Mouse (Mus musculus) activated CD4-positive, CD25-positive, alpha-beta regulatory T cell, adult 4 months (primary cell): Measurements from ENCODE around the gene Rbfox2. TPM values are rescaled to one million over a fixed set of nuclear protein-coding genes. Genes with fewer than 3 reads are reported as not detected.

Experiments used
- ATAC-seq: one replicate; pipeline ENCODE4 v1.8.0; 2017
- polyA plus RNA-seq, 2 experiments: library from polyadenylated mRNA; unstranded; fragments of 100-300 nt; shearing (Covaris generic); gene quantifications; one replicate each; pipeline ENCODE4 v1.2.1; 2017

Gene Rbfox2
- polyA plus RNA-seq, 2 experiments from 2014 or later: 0.05 TPM; not detected in 1

- no peak for ATAC-seq
Measured at GRCm38 (mm10) chr15:77142352-77142751, 164.5 kb downstream of the Rbfox2 start.

GRCm38 (mm10) chr15:77141711-77142110 lies 165.1 kb downstream of the Rbfox2 start:
- no peak for ATAC-seq

GRCm38 (mm10) chr15:77138282-77138681 lies 168.5 kb downstream of the Rbfox2 start:
- no peak for ATAC-seq

- ATAC-seq: no peak
Measured at GRCm38 (mm10) chr15:77134483-77134882, 172.3 kb downstream of the Rbfox2 start.

- no peak for ATAC-seq
Measured at GRCm38 (mm10) chr15:77129154-77129553, 177.7 kb downstream of the Rbfox2 start.

- ATAC-seq: no peak
Measured at GRCm38 (mm10) chr15:77127737-77128136, 179.1 kb downstream of the Rbfox2 start.

GRCm38 (mm10) chr15:77126674-77127073 lies 180.1 kb downstream of the Rbfox2 start:
- no peak for ATAC-seq

GRCm38 (mm10) chr15:77124372-77125117 lies 182.3 kb downstream of the Rbfox2 start:
- ATAC-seq: no peak

GRCm38 (mm10) chr15:77122824-77123223 lies 184.0 kb downstream of the Rbfox2 start:
- ATAC-seq: no peak

- ATAC-seq: no peak
Measured at GRCm38 (mm10) chr15:77122208-77122607, 184.6 kb downstream of the Rbfox2 start.

GRCm38 (mm10) chr15:77119666-77120065 lies 187.1 kb downstream of the Rbfox2 start:
- ATAC-seq: no peak

- no peak for ATAC-seq
Measured at GRCm38 (mm10) chr15:77117209-77117608, 189.6 kb downstream of the Rbfox2 start.

- no peak for ATAC-seq
Measured at GRCm38 (mm10) chr15:77116139-77116722, 190.6 kb downstream of the Rbfox2 start.

- no peak for ATAC-seq
Measured at GRCm38 (mm10) chr15:77115456-77115855, 191.3 kb downstream of the Rbfox2 start.

GRCm38 (mm10) chr15:77113591-77113990 lies 193.2 kb downstream of the Rbfox2 start:
- no peak for ATAC-seq

GRCm38 (mm10) chr15:77112378-77112777 lies 194.4 kb downstream of the Rbfox2 start:
- no peak for ATAC-seq

- no peak for ATAC-seq
Measured at GRCm38 (mm10) chr15:77111924-77112323, 194.9 kb downstream of the Rbfox2 start.

GRCm38 (mm10) chr15:77110452-77110851 lies 196.4 kb downstream of the Rbfox2 start:
- no peak for ATAC-seq

GRCm38 (mm10) chr15:77107169-77107908 lies 199.5 kb downstream of the Rbfox2 start:
- no peak for ATAC-seq

- ATAC-seq: no peak
Measured at GRCm38 (mm10) chr15:77105273-77105672, 201.5 kb downstream of the Rbfox2 start.

GRCm38 (mm10) chr15:77104349-77105158 lies 202.2 kb downstream of the Rbfox2 start:
- ATAC-seq: no peak

- no peak for ATAC-seq
Measured at GRCm38 (mm10) chr15:77102685-77103084, 204.1 kb downstream of the Rbfox2 start.

GRCm38 (mm10) chr15:77099756-77100155 lies 207.0 kb downstream of the Rbfox2 start:
- no peak for ATAC-seq
